Mouse (Mus musculus) gastrocnemius, adult 8-10 months (tissue): ENCODE measurements around the gene Timm13. TPM values are rescaled to one million over a fixed set of nuclear protein-coding genes. Genes with fewer than 3 reads are reported as not detected.

Experiments used
- DNase-seq, 2 experiments: peaks; one replicate each; pipeline ENCODE4 v3.0.0; 2022; ENCODE audit warnings: low spot score in 2 of 2
- total RNA-seq, 4 experiments: library from RNA; stranded (reverse); gene quantifications; 2 replicates each; pipeline ENCODE4 v1.2.4; 2022

The Timm13 gene
- total RNA-seq, result 100 to 1,000 TPM; 119 to 143 (median 123) TPM

GRCm38 (mm10) chr10:80900318-80901247 lies at the start of gene Timm13:
TSS of gene Timm13 (minus strand) at chr10:80900969.
- peak; percentile 97 to 99 for DNase-seq

- no peak for DNase-seq
Measured at GRCm38 (mm10) chr10:80950314-80950713, 49.5 kb upstream of the Timm13 start.

- DNase-seq, result no peak
Measured at GRCm38 (mm10) chr10:80949081-80949480, 48.3 kb upstream of the Timm13 start.

GRCm38 (mm10) chr10:80948570-80948969 lies 47.8 kb upstream of the Timm13 start:
- DNase-seq, result no peak

GRCm38 (mm10) chr10:80947802-80948201 lies 47.0 kb upstream of the Timm13 start:
- no peak for DNase-seq

GRCm38 (mm10) chr10:80946684-80947437 lies 46.1 kb upstream of the Timm13 start:
- DNase-seq, result no peak

- DNase-seq, result no peak
Measured at GRCm38 (mm10) chr10:80944231-80944630, 43.5 kb upstream of the Timm13 start.

- DNase-seq, result no peak
Measured at GRCm38 (mm10) chr10:80943701-80944100, 42.9 kb upstream of the Timm13 start.

GRCm38 (mm10) chr10:80942919-80943318 lies 42.1 kb upstream of the Timm13 start:
- no peak for DNase-seq

GRCm38 (mm10) chr10:80940988-80941347 lies 40.2 kb upstream of the Timm13 start:
- no peak for DNase-seq

- peak; percentile 83 to 91 for DNase-seq
Measured at GRCm38 (mm10) chr10:80940320-80940987, 39.7 kb upstream of the Timm13 start.

- peak; percentile 86 to 93 for DNase-seq
Measured at GRCm38 (mm10) chr10:80939671-80940070, 38.9 kb upstream of the Timm13 start.

- no peak for DNase-seq
Measured at GRCm38 (mm10) chr10:80938831-80939550, 38.2 kb upstream of the Timm13 start.

GRCm38 (mm10) chr10:80937646-80938045 lies 36.9 kb upstream of the Timm13 start:
- DNase-seq, result peak; percentile 73 to 85

- DNase-seq, result no peak
Measured at GRCm38 (mm10) chr10:80936810-80937164, 36.0 kb upstream of the Timm13 start.

GRCm38 (mm10) chr10:80936135-80936809 lies 35.5 kb upstream of the Timm13 start:
- DNase-seq, result peak in 1 of 2 experiments; percentile 65

GRCm38 (mm10) chr10:80935698-80936097 lies 34.9 kb upstream of the Timm13 start:
- DNase-seq, result no peak

GRCm38 (mm10) chr10:80935241-80935640 lies 34.5 kb upstream of the Timm13 start:
- DNase-seq, result no peak

GRCm38 (mm10) chr10:80934136-80934985 lies 33.6 kb upstream of the Timm13 start:
- DNase-seq, result no peak
